Mouse (Mus musculus): ENCODE measurements around the gene Brd3. TPM values are rescaled to one million over a fixed set of nuclear protein-coding genes. Genes with fewer than 3 reads are reported as not detected.

Gene Brd3
- polyA plus RNA-seq, 1 experiment, result 28.6 TPM

DNA sequence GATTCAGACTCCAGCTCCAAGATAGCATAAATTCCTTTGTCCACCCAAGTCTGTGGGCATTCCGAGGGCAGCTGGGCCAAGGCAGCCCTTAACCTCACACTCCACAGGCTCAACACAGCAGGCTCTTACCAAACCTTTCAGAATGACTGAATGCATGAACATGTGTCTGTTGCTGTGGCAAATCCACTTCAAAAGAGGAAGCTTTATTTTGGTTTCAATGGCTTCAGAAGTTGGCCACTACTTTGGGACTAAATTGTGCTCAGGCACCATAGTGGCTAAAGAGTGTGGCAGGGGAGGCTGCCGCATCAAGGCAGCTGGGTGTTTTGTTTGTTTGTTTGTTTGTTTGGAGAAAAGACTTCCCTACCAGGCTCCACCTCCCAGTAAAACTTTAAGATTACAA is 107.4 kb downstream of the Brd3 start:
- H3K27ac ChIP-seq (ENCODE audit: insufficient read depth, low read length), result no peak overlapping the region
- DNase-seq, result no peak
- H3K27me3 ChIP-seq (ENCODE audit: control insufficient read depth, insufficient read depth, low read length), result no peaks in the 10 kb centered on the region
- WGBS, result 94% methylated on average over 2 of the region's 2 CpGs
- H3K4me3 ChIP-seq (replicated peaks; ENCODE audit: insufficient read depth, low read depth, low read length), result no peak overlapping the region
- no peaks in the 10 kb centered on the region for H3K4me1 ChIP-seq (ENCODE audit: control insufficient read depth, insufficient read depth, low read length)
- TF ChIP-seq CTCF (IDR thresholded peaks at IDR 0.05; ENCODE audit: borderline replicate concordance, insufficient read depth, low read depth, low read length), result no peak
- TF ChIP-seq POLR2A (IDR thresholded peaks at IDR 0.05; ENCODE audit: borderline replicate concordance, insufficient read depth, low read length), result no peak

DNA sequence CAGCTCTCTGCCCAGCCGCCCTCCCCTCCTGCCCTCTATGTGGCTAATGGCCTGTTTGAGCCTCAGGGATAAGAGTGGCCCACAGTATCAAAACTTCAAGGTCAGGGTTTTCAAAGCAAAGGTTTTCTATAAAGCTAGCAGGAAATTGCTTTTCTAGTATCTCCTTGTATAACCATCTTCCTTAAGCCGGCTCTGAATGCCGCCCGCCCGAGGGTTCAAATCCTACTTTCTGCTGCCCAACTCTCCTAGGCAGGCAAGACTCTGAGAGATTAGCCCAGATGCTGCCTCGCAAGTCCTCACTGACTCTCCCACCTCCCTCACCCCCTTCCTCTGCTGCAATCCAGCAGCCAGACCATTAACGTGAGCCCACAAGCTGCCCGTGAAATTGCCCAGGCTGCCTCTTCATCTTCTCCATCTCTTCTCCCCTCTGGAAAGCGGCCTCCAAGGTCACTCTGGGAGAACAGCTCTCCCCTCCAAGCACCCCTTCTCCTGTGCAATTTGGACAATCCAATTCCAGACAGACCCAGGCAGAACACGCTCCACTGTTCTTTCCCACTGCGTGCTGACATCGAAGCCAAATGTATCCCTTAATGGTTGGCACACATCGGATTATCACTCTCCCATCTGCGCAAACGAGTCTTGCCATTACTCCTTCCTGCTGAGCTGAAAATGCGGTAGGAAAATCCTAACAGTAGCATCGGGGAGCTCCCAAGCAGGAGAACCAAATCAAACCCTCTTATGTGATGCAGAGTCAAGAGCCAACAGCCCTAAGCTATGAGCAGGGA is 110.6 kb downstream of the Brd3 start:
- DNase-seq, result no peak
- Histone ChIP-seq H3K4me3 (replicated peaks; ENCODE audit: insufficient read depth, low read depth, low read length) (no peak overlapping the region), H3K27ac (ENCODE audit: insufficient read depth, low read length) (no peak overlapping the region), H3K27me3 (ENCODE audit: control insufficient read depth, insufficient read depth, low read length) (no peaks in the 10 kb centered on the region), H3K4me1 (ENCODE audit: control insufficient read depth, insufficient read depth, low read length) (no peaks in the 10 kb centered on the region)
- WGBS, result 46% methylated on average over 17 of the region's 17 CpGs
- TF ChIP-seq CTCF (IDR thresholded peaks at IDR 0.05; ENCODE audit: borderline replicate concordance, insufficient read depth, low read depth, low read length) (no peak), POLR2A (IDR thresholded peaks at IDR 0.05; ENCODE audit: borderline replicate concordance, insufficient read depth, low read length) (no peak)

Other genes with a start within 250 kb of the Brd3 start
- 14.7 and 16.1 TPM in 2 replicates for gene Vav2, start 80.6 kb downstream of the Brd3 start, polyA plus RNA-seq (2012; rRNA removed)
- 36.0 and 38.0 TPM in 2 replicates for gene Brd3os, start 65.3 kb downstream of the Brd3 start, polyA plus RNA-seq (2012; rRNA removed)
- 30.6 and 32.7 TPM in 2 replicates for gene Wdr5, start 7.5 kb upstream of the Brd3 start, polyA plus RNA-seq (2012; rRNA removed)
- gene Rxra, start 168.8 kb upstream of the Brd3 start, polyA plus RNA-seq (2012; rRNA removed), result 14.9 and 17.5 TPM in 2 replicates